Mouse (Mus musculus) cerebellum, postnatal 4 days (tissue): ENCODE measurements around the gene Tcf12.

ENCODE experiments used
- DNase-seq, 2 experiments: peaks; one replicate each; pipeline ENCODE4 v3.0.0; 2022; ENCODE audit warnings: low spot score in 2 of 2, mixed read lengths in 1 of 2

The Tcf12 gene

DNA sequence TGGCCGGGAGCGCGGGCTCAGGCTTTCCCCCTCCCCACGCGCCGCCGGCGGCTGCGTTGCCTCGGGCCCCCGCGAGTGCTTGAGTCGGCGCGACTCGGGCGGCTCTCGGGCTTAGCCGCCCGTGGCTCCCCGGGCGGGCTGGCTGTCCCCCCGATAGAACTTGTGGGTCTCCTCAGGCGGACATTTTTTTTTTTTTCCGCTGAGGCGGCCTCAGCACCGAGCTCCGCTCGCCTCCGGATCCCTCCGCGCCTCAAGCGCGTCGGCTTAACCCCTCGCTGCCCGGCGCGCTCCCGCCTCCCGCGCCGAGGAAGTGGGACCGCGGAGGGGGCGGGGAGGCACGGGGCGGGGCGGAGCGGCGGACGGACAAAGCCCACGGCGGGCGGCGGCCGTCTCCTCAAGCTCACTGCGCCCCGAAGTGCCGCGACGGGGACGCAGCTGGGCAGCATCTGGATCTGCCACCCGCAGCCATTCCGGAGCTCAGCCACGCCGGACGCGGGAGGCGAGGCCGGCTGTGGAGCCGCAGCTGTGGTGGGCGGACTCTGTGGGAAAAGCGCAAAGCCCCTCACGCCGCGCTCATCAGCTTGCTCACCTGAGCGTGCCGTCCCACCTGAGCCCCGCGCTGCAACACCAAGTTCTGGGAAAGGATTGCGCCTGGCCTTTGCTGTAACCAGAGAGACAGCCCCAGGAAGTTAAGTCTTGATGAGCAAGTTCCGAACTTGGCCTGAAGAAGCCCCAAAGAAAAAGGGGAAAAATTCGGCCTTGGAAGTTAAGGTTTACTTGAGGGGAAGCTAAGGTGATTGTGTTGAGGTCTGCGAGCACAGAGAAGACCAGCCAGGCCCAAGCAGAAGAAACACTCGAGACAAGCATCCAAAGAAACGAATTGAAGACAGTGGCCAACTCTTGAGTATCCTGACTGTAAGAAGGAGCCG is at the start of gene Tcf12:
Tcf12 (minus strand) TSS at position 250 of the 929 bp plus-strand sequence.
- peak; percentile 46 to 84 for DNase-seq

DNA sequence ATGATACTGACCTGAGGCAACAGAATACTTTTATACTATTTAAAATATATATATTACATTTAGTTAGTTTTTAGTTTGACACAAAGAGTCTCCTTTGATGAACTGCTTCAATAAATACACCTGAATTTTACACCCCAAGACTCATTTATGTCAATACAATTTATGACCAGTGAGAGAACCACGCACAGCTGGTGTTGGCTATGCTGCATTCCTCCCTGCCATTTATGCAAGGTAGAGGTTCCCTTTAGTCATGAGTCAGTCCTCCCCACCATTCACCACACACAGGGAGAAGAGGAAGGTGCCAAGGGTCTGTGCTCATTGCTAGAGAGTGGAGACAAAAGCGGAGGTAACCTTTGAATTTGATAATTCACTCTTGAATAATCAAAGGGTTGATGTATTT is 46.7 kb upstream of the Tcf12 start:
- no peak for DNase-seq

DNA sequence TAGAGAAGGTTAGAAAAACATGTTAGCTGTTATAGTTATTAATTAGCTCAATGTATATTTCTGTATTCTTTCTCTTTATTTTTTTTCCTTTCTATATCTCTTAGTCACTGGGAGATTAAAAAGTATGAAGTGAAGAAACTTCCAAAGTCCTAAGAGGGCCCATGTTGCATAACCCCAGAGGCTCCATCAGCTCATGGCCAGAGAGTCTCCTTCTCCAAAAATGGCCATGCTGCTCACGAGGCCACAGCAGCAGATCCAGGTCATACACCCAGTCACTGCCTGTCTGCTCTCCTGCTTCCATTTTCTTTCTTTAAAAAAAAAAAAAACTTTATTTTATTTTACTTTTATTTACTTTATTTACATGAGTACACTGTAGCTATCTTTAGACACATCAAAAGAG is 45.4 kb upstream of the Tcf12 start:
- no peak for DNase-seq

DNA sequence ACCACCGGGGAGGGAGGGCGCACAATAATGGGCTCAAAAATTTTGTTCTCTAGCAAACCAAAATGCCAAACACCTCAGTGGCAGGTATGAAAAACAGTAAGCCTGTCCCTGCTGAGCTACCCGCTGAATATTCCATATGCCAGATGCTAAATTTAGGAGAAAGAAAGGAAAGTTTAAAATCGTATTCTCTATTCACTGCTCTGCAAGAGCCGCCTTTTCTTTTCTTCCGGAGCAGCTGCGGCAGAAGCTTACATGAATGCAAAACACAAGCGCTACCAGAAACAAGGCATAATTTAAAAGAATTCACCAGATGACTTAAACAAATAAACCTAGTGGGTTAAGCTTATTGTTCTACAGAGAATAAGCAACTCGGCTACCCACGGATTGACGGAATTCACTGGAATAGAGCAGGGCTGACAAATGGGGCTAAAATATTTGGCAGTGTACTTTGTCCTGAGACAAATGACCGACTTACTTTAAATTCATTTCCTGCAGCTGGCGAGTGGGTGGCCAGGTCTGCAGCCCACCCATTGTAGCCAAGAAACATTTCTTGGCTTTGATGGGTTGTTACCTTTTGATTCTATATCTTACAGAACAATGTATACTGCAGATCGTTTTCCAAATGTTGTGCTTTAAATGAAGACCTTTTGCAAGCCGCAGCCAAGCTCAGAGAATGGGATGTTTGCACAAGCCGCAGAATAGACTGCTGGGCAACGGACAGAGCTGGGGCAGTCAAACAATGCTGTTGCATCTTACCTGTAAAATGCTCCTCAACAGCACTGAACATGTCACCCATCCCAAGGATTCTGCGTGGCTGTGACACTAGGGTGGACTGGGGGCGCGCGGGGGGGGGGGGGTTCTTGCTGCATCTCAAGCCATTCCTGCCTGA is 43.8 kb upstream of the Tcf12 start:
- no peak for DNase-seq

DNA sequence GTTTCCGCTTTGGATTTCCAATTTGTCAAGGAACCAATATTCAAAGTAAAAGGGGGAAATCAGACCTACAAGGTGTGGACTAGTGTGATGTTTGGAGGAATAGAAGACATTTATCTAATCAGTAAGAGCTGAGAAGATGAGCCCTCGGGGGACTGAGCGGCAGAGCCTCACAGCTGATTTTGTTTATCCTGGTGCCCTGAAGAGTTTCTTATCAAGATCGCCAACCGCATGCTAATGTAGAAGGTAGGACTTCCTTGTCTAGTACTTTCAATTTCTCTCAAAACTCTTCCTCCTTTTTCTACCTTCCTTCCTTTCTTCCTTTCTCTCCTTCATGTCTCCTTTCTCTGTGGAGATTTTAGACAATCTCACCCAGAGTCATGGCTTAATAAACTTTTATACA is 32.5 kb upstream of the Tcf12 start:
- DNase-seq, result no peak

DNA sequence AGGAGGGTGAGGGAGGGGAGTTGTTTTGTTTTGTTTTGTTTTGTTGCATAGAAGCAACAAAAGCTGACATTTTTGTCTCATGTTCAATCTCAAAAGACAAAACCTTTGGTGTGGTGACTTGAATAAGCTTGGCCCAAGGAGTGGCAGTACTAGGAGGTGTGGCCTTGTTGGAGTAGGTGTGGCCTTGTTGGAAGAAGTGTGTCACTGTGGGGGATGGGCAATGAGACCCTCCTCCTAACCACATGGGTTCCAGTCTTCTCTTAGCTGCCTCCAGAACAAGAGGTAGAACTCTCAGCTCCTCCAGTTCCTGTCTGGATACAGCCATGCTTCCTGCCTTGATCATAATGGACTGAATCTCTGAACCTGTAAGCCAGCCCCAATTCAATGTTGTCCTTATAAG is 26.2 kb upstream of the Tcf12 start:
- DNase-seq, result no peak

DNA sequence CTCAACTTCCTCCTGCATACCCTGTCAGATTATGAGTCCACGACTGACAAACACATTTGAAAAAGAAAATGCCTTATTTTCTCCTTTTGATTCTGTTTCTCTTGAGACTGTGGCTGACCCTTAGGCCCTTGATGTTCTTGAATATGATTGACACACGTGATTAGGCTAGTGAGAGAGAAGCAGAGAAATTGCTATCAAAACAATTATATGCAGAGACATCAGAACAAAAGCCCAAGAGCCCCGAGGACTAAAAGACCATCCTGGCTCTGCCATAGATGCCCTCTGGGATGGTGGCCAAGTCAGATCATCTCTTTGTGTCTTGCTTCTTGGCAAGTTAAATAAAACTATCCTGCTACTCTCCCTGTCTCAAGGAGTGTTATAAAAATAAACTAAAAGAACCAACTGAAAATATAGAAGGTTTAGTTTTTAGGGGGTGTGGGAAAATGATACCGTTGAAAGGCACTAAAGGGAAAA is 22.1 kb upstream of the Tcf12 start:
- DNase-seq, result no peak

DNA sequence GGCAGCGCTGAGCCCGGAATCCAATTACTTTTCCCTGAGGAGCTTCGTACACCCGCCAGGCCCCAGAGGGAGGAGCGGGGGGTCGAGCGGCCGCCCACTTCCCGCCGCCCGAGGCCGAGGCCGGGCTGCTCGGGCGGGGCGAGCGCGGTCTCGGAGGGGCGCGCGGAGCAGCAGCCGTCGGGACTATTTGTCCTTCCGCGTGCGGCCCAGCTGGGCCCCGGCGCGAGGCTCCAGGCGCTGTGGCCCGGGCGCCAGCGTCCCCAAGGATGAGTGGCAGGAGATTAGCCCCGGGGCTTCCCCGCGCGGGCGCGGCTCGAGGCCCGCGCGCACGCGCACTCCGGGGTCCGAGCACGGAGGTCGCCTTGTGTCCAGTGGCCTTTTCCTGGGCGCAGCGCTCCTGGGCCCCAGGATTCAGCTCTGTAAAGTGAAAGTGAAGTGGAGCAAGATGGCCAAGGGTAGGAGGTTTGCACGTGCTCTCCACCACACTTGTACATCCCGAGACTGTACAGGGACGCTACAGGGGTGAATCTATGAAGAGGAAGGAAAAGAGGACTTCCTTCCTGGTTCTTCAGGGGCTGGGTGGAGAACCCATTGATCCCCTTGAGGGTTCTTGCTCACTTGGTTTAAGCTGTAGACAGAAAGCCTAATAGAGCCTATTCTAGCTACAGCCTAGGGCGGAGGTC is 21.6 kb upstream of the Tcf12 start:
- DNase-seq, result peak; percentile 57 to 85

DNA sequence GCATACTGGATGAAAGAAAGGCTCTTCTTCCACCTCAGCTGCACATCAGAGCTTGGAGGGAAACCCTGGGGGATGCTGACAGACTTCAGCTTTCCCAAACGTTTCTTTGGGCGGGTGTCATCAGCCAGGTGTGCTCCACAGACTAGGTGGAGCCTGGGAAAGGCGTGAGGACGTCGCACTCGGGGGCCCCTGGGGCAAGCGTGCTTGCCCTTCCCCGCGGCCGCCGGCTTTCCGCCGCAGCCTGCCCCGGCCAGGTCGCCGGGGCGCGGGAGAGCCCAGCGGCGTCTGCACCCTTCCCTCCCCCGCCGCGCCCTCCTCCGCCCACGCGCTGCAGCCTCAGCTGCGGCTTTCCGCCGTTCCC is 21.0 kb upstream of the Tcf12 start:
- DNase-seq, result no peak

DNA sequence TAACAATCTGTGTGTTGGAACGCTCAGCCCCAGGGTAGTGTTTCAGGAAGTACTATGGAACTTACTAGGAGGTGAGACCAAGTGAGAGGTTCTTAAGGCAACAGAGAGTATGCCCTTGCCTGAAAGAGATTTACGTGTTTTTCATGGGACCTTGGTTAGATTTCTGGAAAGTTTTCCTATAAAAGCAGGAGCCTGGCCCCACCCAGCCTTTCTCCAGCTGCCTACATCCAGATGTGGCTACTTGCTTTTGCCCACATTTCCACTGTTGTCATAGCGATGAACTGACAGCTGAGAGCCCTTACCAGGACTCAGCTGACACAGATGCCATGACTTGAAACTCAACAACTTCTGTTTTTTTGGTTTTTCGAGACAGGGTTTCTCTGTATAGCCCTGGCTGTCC is 18.2 kb upstream of the Tcf12 start:
- no peak for DNase-seq

DNA sequence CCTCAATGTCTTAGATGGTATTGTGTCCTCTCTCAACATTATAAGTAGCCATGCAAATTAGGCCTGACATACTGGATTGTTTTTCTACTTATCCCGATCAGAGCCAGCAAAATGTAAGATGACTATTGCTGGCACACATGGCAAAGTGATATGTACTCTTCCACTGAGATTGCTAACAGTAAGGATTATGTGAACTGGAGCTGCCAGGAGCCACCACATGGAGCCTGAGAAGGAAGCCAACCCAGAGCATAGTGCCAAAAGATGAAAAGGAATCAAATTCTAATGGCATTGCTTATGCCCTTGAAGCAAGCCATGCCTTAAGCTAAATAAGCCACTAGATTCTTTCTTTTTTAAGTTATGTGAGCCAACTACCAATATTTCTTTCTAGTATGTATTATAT is 13.8 kb upstream of the Tcf12 start:
- peak in 1 of 2 experiments; percentile 24 for DNase-seq

DNA sequence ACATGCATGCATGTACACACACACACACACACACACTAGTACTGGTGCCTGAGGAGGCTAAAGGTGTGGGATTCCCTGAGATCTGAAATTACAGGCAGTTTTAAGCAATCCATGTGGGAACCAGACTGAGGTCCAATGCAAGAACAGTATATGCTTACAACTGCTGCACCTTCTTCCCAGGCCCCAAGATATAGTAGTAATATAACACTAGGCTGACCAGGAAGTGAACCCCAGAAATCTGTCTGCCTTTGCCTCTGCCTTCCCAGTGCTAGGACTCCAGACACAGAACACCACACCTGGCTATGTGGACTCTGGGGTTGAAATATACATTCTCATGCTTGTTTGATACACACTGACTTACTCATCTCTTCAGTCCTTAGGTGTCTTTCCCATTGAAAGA is 6.8 kb upstream of the Tcf12 start:
- no peak for DNase-seq

DNA sequence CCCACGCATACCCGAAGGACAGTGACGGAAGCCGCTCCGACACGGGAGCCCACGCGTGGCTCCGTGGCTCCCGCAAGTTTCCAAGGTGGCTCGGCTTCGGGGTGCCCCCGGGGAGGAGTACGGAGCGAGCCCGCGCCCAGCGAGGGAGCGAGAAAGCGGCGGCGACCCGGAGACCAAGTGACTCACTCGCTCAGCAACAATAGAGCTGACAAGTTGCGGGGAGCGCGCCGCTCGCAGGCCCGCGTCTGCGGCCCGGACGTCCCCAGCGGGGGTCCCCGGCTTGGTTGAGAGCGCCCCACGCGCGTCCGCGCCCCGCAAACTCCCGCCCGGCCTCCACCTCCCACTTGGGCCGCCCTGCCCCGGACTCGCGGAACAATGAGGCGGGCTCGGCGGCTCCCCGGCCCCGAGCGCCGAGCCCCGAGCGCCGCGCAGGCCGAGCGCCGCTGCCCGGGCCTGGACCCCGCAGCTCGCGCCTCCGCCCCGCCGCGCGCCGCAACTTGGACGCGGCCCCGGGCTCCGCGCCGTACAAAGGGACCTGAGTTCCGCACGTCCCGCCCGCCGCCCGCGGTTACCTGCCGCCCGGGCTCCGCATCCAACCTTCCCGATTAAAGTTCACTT is 558 bp downstream of the Tcf12 start:
- peak; percentile 43 to 73 for DNase-seq

DNA sequence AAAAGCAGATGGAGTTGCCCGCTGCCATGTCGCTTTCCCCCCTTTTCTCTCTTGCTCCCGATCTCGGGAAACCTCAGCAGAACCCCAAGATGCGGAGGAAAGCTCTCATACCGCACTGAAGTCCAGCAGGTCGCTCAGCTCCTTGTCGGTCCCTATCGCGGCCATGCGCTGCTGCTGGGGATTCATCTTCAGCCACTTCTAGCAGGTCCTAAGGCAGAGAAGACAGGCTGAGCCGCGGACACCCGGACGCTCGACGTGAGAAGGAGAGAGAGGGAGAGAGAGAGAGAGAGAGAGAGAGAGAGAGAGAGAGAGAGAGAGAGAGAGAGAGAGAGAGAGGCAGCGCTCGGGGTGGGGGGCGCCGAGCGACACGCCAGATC is 1.1 kb downstream of the Tcf12 start:
- peak; percentile 27 to 43 for DNase-seq

DNA sequence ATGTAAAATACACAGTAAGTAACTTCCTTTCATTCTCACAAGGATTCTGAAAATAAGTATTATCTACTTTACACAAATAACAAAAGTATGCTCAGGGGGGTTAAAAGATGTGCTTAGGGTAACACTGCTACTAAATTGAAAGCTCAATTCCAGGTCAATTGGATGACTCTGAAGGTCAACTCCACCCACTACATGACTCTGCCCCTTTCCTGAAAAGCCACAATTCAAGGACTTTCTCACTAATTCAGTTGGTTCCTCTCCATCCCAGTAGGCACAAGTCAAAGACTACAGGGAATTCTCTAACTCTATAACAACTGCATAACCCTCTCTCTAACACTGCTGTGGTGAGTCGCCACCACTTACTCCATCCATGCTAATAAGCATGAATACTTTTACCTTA is 8.2 kb downstream of the Tcf12 start:
- no peak for DNase-seq

DNA sequence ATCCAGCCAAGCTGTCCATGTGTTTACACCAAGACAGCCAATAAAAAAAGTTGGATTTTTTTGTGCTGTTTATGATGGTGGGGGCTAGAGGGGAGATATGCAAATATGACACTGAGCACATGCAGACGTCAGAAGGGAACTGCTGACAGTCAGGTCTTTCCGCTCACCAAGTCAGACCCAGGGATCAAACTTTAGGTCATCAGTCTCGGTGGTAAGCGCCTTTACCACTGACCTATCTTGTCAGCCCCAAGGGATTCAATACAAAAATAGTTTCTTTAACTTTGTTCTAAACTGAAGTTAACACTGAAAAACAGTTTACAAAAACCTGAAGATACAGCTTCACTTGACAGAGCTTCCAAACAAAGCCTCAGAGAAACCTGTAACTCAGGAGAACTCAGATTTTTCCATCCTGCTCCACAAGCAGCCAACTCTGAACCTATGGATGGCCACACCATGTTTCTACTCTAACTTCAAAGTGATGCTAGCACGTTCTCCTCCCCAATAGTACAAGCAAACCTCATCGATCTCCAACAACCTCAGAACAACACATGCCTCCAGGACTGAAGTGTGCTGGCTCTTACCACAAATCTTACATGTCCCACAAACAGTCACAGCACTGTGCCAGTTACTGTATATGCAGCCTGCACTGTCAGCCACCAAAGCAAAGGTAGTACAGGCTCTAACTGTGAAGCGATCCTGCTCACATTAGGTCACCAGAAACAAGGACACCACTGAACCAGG is 11.6 kb downstream of the Tcf12 start:
- DNase-seq, result no peak

DNA sequence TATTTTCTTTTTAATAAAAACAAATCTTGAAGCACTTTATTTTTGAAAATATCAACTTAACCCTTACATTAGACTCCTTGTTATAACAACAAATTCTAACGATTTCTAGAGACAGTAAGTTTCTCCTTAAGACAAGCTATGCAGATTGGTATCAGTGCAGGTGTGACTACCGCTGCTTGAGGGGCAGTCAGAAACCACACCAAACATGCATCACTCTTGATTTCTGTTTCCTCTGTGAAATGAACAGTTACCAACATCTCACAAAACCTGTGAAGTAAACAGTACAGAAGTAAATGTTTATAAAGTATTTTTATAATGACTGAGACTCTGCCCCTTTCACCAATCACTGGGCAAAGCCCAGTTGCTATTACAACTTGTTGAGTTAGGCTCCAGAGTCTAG is 13.6 kb downstream of the Tcf12 start:
- DNase-seq, result no peak

DNA sequence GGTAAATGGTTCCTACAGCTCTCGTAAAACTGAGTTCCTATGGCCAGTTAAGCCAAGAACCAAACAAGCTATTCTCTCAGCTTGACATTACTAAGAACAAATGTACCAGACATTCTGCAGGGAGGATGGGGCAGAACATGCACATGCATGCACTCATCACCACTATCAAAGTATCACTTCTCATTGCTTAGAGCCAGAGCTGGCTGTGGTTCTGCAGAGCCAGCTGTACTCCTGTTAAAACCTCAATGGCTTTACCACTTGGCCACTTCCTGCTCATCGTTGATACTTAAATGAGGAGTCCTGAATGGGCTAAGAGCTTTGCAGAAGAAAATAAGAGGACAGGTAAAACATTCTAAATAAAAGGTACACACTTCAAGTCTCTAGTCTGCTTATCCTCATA is 14.6 kb downstream of the Tcf12 start:
- DNase-seq, result no peak

DNA sequence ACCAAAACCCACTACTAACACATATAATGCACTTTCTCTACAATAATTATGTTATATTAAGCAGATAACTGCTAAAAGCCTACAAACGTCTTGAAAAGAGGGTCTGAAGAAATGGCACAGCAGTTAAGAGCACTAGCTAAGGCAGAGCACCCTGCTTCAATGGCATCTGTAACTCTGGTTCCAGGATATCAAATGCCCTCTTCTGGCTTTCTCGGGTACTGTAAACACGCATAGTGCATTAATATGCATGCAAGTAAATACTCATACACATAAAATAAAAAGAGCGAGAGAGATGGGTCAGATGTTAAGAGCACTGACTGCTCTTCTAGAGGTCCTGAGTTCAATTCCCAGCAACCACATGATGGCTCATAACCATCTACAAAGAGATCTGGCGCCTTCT is 17.0 kb downstream of the Tcf12 start:
- no peak for DNase-seq

DNA sequence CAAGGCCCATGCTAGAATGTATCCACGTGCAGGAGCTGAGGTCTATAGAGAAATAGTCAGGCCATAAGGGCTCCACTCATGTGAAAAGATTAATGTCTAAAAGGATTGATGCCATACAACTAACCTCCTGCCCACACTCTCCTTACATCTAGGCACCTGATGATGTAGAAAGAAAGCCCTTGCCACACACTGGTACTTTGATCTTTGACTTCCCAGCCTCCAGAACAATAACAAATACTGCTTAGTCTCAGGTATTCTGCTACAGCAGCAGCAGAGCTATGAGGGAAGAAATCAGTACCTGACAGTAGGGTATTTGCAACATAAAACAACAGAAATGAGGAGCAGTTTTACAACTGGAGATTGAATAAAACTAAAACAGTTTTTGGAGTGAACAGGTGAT is 19.5 kb downstream of the Tcf12 start:
- DNase-seq, result no peak
